Mouse (Mus musculus): ENCODE data around the gene Pop5. TPM values are rescaled to one million over a fixed set of nuclear protein-coding genes. Genes with fewer than 3 reads are reported as not detected.

Gene Pop5
- total and polyA plus RNA-seq, 3 experiments, result 32.2 to 38.1 (median 36.2) TPM

DNA sequence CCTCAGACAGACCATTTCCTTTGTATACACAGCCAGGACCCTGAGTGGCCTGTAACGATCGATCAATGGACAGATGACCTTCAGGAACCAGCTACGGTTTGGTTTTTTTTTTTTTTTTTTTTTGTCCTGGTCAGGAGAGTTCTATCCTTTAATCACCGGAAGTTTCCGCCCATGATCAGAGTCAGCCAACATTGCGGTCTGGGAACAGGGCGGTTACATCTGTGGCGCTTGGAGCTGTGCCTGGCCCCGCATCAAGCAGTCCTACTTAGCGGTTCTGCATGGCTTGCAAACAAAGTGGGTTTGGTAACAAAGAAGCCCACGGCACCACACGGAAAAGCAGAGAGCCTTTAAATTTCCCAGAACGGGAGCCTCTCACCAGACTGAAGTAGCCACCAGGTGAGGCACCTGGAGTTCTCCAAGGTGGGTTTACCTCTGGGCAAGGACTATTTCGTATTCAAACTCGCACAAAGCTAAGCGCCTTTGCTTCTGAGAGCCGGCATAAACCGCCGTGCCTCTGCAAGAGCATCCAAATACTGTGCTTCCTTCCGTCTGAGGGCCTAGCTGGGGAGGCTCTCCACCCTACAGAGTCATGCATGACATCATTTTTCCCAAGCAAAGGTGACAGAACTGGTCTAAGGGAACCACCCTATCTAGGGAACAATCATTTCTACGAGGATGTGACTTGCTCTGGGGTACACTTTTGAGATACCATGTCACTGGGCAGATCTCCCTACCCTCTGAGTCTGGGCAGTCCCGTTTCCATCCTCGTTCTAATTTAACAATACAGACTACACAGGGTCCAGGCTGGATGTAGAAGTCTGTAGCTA is 31.7 kb upstream of the Pop5 start:
- no peaks in the 10 kb centered on the region for H3K36me3 ChIP-seq (ENCODE audit: control insufficient read depth, insufficient read depth, low read length)
- H3K4me1 ChIP-seq (ENCODE audit: control insufficient read depth, insufficient read depth, low read length), result peaks cover 5% of the 10 kb centered on the region; the same call in 1 of the 2 replicates
- no peaks in the 10 kb centered on the region for H3K27me3 ChIP-seq (ENCODE audit: control insufficient read depth, insufficient read depth, low read length)
- H3K4me3 ChIP-seq, result peak overlapping the region; percentile 39
- 20% methylated on average over 23 of the region's 23 CpGs for WGBS
- TF ChIP-seq CTCF (IDR thresholded peaks at IDR 0.05) (no peak), POLR2A (IDR thresholded peaks at IDR 0.05; ENCODE audit: insufficient read depth, low read depth, low read length) (peak; percentile 20; the same call in 1 of the 2 replicates)
- peak overlapping the region; percentile 34 for H3K9ac ChIP-seq (ENCODE audit: low read depth, low read length)
- no peaks in the 10 kb centered on the region for H3K79me2 ChIP-seq (replicated peaks; ENCODE audit: control insufficient read depth, insufficient read depth, low read length)
- intact Hi-C loops (cut with DNase I), result no loop called here
- H3K27ac ChIP-seq, result peak overlapping the region; percentile 66
- peak; percentile 57 to 63 for DNase-seq

DNA sequence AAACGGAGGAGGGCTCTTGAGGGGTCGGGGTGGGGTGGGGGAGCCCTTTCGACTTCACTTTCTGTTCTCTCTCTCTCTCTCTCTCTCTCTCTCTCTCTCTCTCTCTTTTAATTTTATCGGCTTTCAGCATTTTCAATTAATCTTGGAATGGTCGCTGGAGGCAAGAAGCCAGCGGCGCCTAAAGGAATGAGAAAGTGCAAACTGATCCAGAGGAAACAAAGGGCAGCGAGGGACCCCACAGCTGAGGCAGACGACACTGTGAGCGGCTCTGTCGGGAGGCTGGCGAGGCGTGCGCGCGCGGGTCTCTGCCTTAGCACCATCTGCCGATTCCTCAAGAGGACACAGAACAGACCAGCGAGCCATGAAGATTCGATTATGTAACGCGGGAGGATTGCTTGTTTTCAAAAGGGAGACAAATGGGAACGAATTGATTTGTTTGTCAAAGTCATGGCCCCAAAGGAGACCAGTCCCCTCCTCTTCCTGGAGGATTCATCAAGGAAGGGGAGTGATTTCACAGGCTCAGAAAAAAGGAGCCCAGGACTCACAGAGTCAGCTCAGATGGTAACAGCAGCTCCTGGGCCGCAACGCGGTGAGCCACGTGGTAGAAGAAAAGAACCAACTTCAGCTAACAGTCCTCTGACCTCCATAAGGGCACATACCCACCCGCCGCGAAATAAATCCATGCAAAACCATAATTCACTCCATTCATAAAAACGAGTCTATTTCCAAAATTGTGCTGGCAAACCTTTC is 30.9 kb upstream of the Pop5 start:
- Histone ChIP-seq H3K27ac (peak overlapping the region; percentile 66), H3K27me3 (ENCODE audit: control insufficient read depth, insufficient read depth, low read length) (no peaks in the 10 kb centered on the region), H3K36me3 (ENCODE audit: control insufficient read depth, insufficient read depth, low read length) (no peaks in the 10 kb centered on the region), H3K4me3 (peak overlapping the region; percentile 44), H3K4me1 (ENCODE audit: control insufficient read depth, insufficient read depth, low read length) (peaks cover 5% of the 10 kb centered on the region; the same call in 1 of the 2 replicates), H3K9ac (ENCODE audit: low read depth, low read length) (peak overlapping the region; percentile 64), H3K79me2 (replicated peaks; ENCODE audit: control insufficient read depth, insufficient read depth, low read length) (no peaks in the 10 kb centered on the region)
- intact Hi-C loops (cut with DNase I), result no loop called here
- peak; percentile 54 to 67 for DNase-seq
- WGBS, result 5% methylated on average over 31 of the region's 31 CpGs
- TF ChIP-seq CTCF (IDR thresholded peaks at IDR 0.05), result no peak
- TF ChIP-seq POLR2A (IDR thresholded peaks at IDR 0.05; ENCODE audit: insufficient read depth, low read depth, low read length), result peak; percentile 76; the same call in 1 of the 2 replicates

DNA sequence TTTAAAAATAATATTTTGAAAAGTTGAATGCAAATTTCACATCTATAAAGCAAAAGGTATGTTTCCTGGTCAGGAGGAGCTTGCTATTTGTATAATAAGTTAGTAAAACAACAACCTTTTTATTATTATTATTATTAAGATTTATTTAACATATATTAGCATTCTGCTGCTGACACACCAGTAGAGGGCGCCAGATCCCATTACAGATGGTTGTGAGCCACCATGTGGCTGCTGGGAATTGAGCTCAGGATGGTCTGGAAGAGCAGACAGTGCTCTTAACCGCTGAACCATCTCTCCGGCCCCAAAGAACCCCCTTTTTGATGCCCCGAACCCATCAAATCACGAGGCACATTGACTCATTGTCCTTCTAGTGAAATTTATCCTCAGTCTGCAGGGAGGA is 28.4 kb upstream of the Pop5 start:
- Histone ChIP-seq H3K79me2 (replicated peaks; ENCODE audit: control insufficient read depth, insufficient read depth, low read length) (no peaks in the 10 kb centered on the region), H3K4me1 (ENCODE audit: control insufficient read depth, insufficient read depth, low read length) (peaks cover 5% of the 10 kb centered on the region; the same call in 1 of the 2 replicates), H3K9ac (ENCODE audit: low read depth, low read length) (no peak overlapping the region), H3K27ac (no peak overlapping the region), H3K36me3 (ENCODE audit: control insufficient read depth, insufficient read depth, low read length) (no peaks in the 10 kb centered on the region), H3K27me3 (ENCODE audit: control insufficient read depth, insufficient read depth, low read length) (no peaks in the 10 kb centered on the region), H3K4me3 (no peak overlapping the region)
- intact Hi-C loops (cut with DNase I), result no loop called here
- DNase-seq, result no peak
- whole genome bisulfite sequencing, result 57% methylated on average over 5 of the region's 5 CpGs
- TF ChIP-seq POLR2A (IDR thresholded peaks at IDR 0.05; ENCODE audit: insufficient read depth, low read depth, low read length) (no peak), EP300 (IDR thresholded peaks at IDR 0.05; ENCODE audit: insufficient read depth, low read depth, low read length) (no peak), CTCF (IDR thresholded peaks at IDR 0.05) (peak; percentile 52)

DNA sequence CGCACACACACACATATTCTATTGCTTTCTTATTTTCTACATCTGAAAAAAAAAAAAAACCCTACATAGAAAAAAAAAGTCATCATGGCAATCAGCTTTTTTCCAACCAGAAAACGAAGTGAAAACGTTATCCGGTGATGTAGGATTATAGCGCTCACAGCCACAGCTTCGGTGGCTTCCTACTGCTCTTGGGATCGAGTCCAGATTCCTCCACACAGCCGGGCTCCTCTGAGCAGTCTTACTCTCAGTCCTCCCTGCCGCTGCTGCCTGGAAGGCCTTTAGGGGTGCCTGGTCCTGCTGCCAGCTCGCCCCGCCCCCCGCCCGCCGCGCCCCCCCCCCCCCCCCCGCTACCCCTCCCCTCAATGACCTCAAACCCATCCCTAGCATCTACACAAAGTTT is 27.7 kb upstream of the Pop5 start:
- DNase-seq, result no peak
- Histone ChIP-seq H3K9ac (ENCODE audit: low read depth, low read length) (no peak overlapping the region), H3K79me2 (replicated peaks; ENCODE audit: control insufficient read depth, insufficient read depth, low read length) (no peaks in the 10 kb centered on the region), H3K27ac (no peak overlapping the region), H3K27me3 (ENCODE audit: control insufficient read depth, insufficient read depth, low read length) (no peaks in the 10 kb centered on the region), H3K4me1 (ENCODE audit: control insufficient read depth, insufficient read depth, low read length) (peaks cover 5% of the 10 kb centered on the region; the same call in 1 of the 2 replicates), H3K4me3 (no peak overlapping the region), H3K36me3 (ENCODE audit: control insufficient read depth, insufficient read depth, low read length) (no peaks in the 10 kb centered on the region)
- intact Hi-C loops (cut with DNase I), result no loop called here
- WGBS, result 18% methylated on average over 10 of the region's 16 CpGs
- TF ChIP-seq POLR2A (IDR thresholded peaks at IDR 0.05; ENCODE audit: insufficient read depth, low read depth, low read length) (no peak), CTCF (IDR thresholded peaks at IDR 0.05) (no peak), EP300 (IDR thresholded peaks at IDR 0.05; ENCODE audit: insufficient read depth, low read depth, low read length) (no peak)

DNA sequence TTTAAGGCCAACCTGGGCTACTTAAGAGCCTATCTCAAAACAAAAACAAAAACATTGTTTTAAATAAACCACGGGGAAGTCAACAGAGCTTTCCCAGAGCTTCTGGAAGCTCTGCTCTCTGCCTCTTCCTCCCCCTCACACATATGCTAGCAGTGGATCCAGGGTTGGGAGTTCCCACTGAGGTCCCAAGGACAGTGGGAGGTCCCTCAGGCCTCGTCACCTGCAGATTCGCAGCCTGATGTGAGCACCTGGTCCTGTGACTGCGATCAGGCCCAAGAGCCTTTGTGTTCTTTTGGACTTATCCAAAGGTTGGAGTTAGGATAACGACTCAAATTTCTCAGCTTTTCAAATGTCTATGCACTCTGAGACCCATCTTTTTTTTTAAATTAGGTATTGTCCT is 27.0 kb upstream of the Pop5 start:
- Histone ChIP-seq H3K9ac (ENCODE audit: low read depth, low read length) (no peak overlapping the region), H3K79me2 (replicated peaks; ENCODE audit: control insufficient read depth, insufficient read depth, low read length) (no peaks in the 10 kb centered on the region), H3K36me3 (ENCODE audit: control insufficient read depth, insufficient read depth, low read length) (no peaks in the 10 kb centered on the region), H3K4me3 (no peak overlapping the region), H3K4me1 (ENCODE audit: control insufficient read depth, insufficient read depth, low read length) (peaks cover 2% of the 10 kb centered on the region; the same call in 1 of the 2 replicates), H3K27ac (no peak overlapping the region), H3K27me3 (ENCODE audit: control insufficient read depth, insufficient read depth, low read length) (no peaks in the 10 kb centered on the region)
- 84% methylated on average over 5 of the region's 5 CpGs for WGBS
- intact Hi-C loops (cut with DNase I), result no loop called here
- DNase-seq, result no peak
- no peak for TF ChIP-seq CTCF (IDR thresholded peaks at IDR 0.05)
- TF ChIP-seq POLR2A (IDR thresholded peaks at IDR 0.05; ENCODE audit: insufficient read depth, low read depth, low read length), result no peak
- TF ChIP-seq EP300 (IDR thresholded peaks at IDR 0.05; ENCODE audit: insufficient read depth, low read depth, low read length), result no peak

DNA sequence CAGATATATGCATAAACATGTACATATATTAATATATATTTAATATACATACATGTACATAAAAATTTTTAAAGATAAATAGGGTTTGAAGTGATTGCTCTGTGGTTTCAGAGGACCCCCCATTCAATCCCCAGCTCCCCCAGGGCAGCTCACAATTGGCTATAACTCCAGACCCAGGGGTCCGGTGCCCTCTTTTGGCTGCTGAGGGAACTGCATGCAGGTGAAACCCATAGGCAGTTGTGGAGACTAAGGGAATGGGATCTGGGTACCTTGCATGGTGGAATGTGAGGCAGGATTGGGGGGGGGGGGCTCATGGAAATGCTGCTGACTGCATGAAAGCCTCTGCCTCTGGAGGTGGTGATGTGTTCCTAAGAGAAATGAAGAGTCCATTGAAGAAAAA is 25.3 kb upstream of the Pop5 start:
- intact Hi-C loops (cut with DNase I), result no loop called here
- H3K79me2 ChIP-seq (replicated peaks; ENCODE audit: control insufficient read depth, insufficient read depth, low read length), result no peaks in the 10 kb centered on the region
- WGBS, result 16% methylated on average over 1 of the region's 1 CpGs

More for the DNA sequence above, 25.3 kb upstream of the Pop5 start:
- TF ChIP-seq POLR2A (IDR thresholded peaks at IDR 0.05; ENCODE audit: insufficient read depth, low read depth, low read length), result no peak
- peak; percentile 72 for TF ChIP-seq CTCF (IDR thresholded peaks at IDR 0.05)
- TF ChIP-seq EP300 (IDR thresholded peaks at IDR 0.05; ENCODE audit: insufficient read depth, low read depth, low read length), result no peak
- Histone ChIP-seq H3K4me1 (ENCODE audit: control insufficient read depth, insufficient read depth, low read length) (no peaks in the 10 kb centered on the region), H3K27me3 (ENCODE audit: control insufficient read depth, insufficient read depth, low read length) (no peaks in the 10 kb centered on the region), H3K27ac (no peak overlapping the region), H3K36me3 (ENCODE audit: control insufficient read depth, insufficient read depth, low read length) (no peaks in the 10 kb centered on the region), H3K4me3 (no peak overlapping the region), H3K9ac (ENCODE audit: low read depth, low read length) (no peak overlapping the region)
- DNase-seq, result no peak
